Mouse (Mus musculus): ENCODE data around the gene Txnrd3. TPM values are rescaled to one million over a fixed set of nuclear protein-coding genes. Genes with fewer than 3 reads are reported as not detected.

Gene Txnrd3
- 3.2 and 3.9 TPM in 2 replicates for polyA plus RNA-seq (2012; ENCODE audit: low replicate concordance)

DNA sequence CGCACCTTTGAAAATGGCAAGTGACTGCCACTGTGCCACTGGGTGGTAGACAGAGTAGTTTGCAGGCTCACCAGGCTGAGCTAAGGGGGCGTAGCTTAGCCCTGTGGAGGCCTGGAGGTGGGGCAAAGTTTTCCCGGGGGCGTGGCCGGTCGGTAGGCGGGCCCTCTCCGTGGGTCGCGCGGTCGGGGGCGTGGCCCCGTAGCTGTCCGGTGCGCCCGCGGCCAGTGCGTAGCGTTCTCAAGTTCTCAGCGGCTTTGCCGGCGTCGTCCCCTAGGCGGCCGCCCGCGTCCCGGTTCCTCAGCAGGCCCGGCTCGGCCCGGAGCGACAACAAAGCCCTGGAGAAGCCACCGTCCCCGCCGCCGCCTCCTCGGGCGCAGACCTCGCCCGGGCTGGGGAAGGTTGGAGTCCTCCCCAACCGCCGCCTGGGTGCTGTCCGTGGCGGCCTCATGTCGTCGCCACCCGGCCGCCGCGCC, at the start of gene Txnrd3:
TSS of gene Txnrd3 (plus strand) at position 191 of the 473 bp plus-strand sequence.

GRCm38 (mm10) chr6:89595018-89595776, 48.6 kb upstream of the Txnrd3 start, which contains the start of gene Chchd6:
Gene Chchd6, minus strand, starts transcription at chr6:89595652.

DNA sequence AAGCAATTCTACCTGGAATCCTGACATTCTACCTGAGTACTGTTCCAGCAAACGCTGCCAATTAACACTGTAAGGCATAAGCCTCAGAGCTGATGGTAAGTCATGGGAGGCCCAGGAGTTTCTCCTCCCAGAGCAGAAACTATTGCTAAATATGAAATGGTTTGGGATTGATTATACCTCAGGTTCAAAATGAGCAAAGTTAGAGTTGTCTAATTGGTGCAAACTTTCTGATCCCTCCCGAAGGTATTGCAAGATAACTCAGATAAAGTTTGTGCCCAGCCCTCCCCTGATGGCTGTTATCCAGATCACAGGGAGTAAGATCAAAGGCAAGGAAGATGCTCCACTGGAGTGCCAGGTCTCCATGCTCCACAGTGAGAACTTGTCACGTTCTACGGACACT, 63.5 kb downstream of the Txnrd3 start, which contains the start of gene Vmn1r40:
TSS of gene Vmn1r40 (plus strand) at position 301 of the 400 bp plus-strand sequence.

Other genes with a start within 250 kb of the Txnrd3 start
- 9.1 and 17.8 TPM in 2 replicates for gene Chchd6, start 48.3 kb upstream of the Txnrd3 start, polyA plus RNA-seq (2012; ENCODE audit: low replicate concordance)
- gene Vmn1r40, start 63.6 kb downstream of the Txnrd3 start, polyA plus RNA-seq (2012; ENCODE audit: low replicate concordance) = not detected in 2 replicates
- 0.18 TPM in 1 of 2 replicates, not detected in the other for gene Vmn1r41, start 96.8 kb downstream of the Txnrd3 start, polyA plus RNA-seq (2012; ENCODE audit: low replicate concordance)
- not detected in 2 replicates for gene Vmn1r42, start 232.4 kb downstream of the Txnrd3 start, polyA plus RNA-seq (2012; ENCODE audit: low replicate concordance)
- gene Vmn1r43, start 232.4 kb downstream of the Txnrd3 start, polyA plus RNA-seq (2012; ENCODE audit: low replicate concordance) = not detected in 2 replicates
- not detected in 2 replicates for gene Vmn1r44, start 239.7 kb downstream of the Txnrd3 start, polyA plus RNA-seq (2012; ENCODE audit: low replicate concordance)

Data from leukemia stem cell, adult 10-12 weeks (primary cell).